Comparison of ENCODE assay signal across 8 mouse cellular contexts in the genomic region with DNA sequence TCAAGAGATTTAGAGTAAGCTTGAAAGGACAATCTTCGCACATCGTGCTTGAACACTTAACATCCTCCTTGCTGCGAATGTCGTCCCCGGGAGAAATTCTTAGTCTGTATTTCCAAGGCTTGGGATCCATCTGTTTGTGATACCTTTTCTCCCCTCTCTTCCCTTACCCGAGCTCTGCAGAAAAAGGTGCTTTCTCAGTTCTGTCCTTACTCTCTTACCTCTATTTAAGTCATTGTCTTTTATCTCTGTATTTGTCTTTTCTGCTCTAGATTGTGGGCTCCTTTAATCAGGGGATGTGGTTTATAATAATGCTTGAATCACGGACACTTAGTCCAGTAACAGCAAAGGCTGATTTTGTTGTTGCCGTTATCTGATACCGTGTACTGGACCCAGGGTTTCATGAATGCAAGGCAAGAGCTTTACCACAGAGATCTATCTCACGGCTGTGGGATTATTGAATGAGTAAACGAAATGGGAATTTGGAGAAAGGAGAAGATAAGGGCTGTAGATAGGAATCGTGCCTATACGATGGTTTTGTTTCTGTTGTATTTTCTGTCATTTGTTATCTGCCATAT. TPM values are rescaled to one million over a fixed set of nuclear protein-coding genes. Genes with fewer than 3 reads are reported as not detected.
DNase-seq lines count a peak whose midpoint lies in the region; ATAC-seq and TF ChIP-seq lines count a peak whose summit lies in the region.

No protein-coding gene starts in this region.

- H3K27me3 ChIP-seq in embryonic facial prominence, embryonic 13.5 days: no peaks in the 10 kb centered on the region
- no peaks in the 10 kb centered on the region for H3K27me3 ChIP-seq in limb, embryonic 14.5 days (ENCODE audit: control insufficient read depth, insufficient read depth, low read length)
- H3K27me3 ChIP-seq in stomach, postnatal 0 days (ENCODE audit: control insufficient read depth, insufficient read depth, low read length): no peaks in the 10 kb centered on the region

- peaks cover 14% of the 10 kb centered on the region for H3K36me3 ChIP-seq in embryonic facial prominence, embryonic 13.5 days
- peaks cover 13% of the 10 kb centered on the region for H3K36me3 ChIP-seq in limb, embryonic 14.5 days (ENCODE audit: control insufficient read depth, insufficient read depth, low read length)
- H3K36me3 ChIP-seq in stomach, postnatal 0 days (ENCODE audit: control insufficient read depth, insufficient read depth, low read length): no peaks in the 10 kb centered on the region

- TF ChIP-seq CTCF in stomach, postnatal 0 days (IDR thresholded peaks at IDR 0.05; ENCODE audit: low read depth): no peak

- WGBS in embryonic facial prominence, embryonic 13.5 days: 7% methylated on average over 13 of the region's 13 CpGs
- WGBS in limb, embryonic 14.5 days: 8% methylated on average over 13 of the region's 13 CpGs
- 1% methylated on average over 13 of the region's 13 CpGs for WGBS in stomach, postnatal 0 days

- peak overlapping the region; percentile 77 for H3K4me3 ChIP-seq in embryonic facial prominence, embryonic 13.5 days
- H3K4me3 ChIP-seq in limb, embryonic 14.5 days (replicated peaks; ENCODE audit: low read length): peak overlapping the region; percentile 94
- peak overlapping the region; percentile 90 for H3K4me3 ChIP-seq in stomach, postnatal 0 days (ENCODE audit: low read depth, low read length)

- H3K4me2 ChIP-seq in embryonic facial prominence, embryonic 13.5 days: peak overlapping the region; percentile 79
- H3K4me2 ChIP-seq in limb, embryonic 14.5 days (replicated peaks; ENCODE audit: low read depth, low read length, severe bottlenecking): peak overlapping the region; percentile 69
- H3K4me2 ChIP-seq in stomach, postnatal 0 days (replicated peaks; ENCODE audit: low read depth): peak overlapping the region; percentile 70

- DNase-seq in cerebellum, adult 9-10 months: peak; percentile 14
- no peak for DNase-seq in cerebellum, postnatal 4 days (ENCODE audit: low spot score in 2 of 2)
- peak; percentile 28 for DNase-seq in 3T3-L1 (ENCODE audit: low read depth, low spot score)
- no peak for DNase-seq in limb, embryonic 14.5 days (ENCODE audit: low spot score)
- no peak for DNase-seq in stomach, postnatal 0 days (ENCODE audit: low spot score)
- DNase-seq in ovary, postnatal 36 days (ENCODE audit: low spot score): no peak

- H3K9me3 ChIP-seq in embryonic facial prominence, embryonic 13.5 days: no peaks in the 10 kb centered on the region
- no peaks in the 10 kb centered on the region for H3K9me3 ChIP-seq in limb, embryonic 14.5 days (ENCODE audit: control insufficient read depth, low read length)
- no peaks in the 10 kb centered on the region for H3K9me3 ChIP-seq in stomach, postnatal 0 days (ENCODE audit: control insufficient read depth, low read length)

- peak overlapping the region; percentile 92; the same call in 1 of the 2 replicates for H3K27ac ChIP-seq in embryonic facial prominence, embryonic 13.5 days
- no peak overlapping the region for H3K27ac ChIP-seq in limb, embryonic 14.5 days (replicated peaks; ENCODE audit: low read depth, low read length)
- no peak overlapping the region for H3K27ac ChIP-seq in stomach, postnatal 0 days (replicated peaks)

- no peak for TF ChIP-seq POLR2A in limb, embryonic 14.5 days (IDR thresholded peaks at IDR 0.05; ENCODE audit: borderline replicate concordance, extremely low read depth, insufficient read depth, insufficient read length)

- peaks cover 20% of the 10 kb centered on the region for H3K4me1 ChIP-seq in embryonic facial prominence, embryonic 13.5 days
- H3K4me1 ChIP-seq in limb, embryonic 14.5 days (ENCODE audit: control insufficient read depth, insufficient read depth, low read length): peaks cover 15% of the 10 kb centered on the region
- H3K4me1 ChIP-seq in stomach, postnatal 0 days (replicated peaks; ENCODE audit: control insufficient read depth, insufficient read depth): peaks cover 4% of the 10 kb centered on the region; the same call in 1 of the 2 replicates

- TF ChIP-seq EP300 in stomach, postnatal 0 days (optimal IDR thresholded peaks at IDR 0.05): no peak

- peak overlapping the region; percentile 87 for H3K9ac ChIP-seq in embryonic facial prominence, embryonic 13.5 days
- peak overlapping the region; percentile 85 for H3K9ac ChIP-seq in limb, embryonic 14.5 days (ENCODE audit: low read depth, low read length, severe bottlenecking)
- peak overlapping the region; percentile 78 for H3K9ac ChIP-seq in stomach, postnatal 0 days (ENCODE audit: low read length)

- no peak for ATAC-seq in embryonic facial prominence, embryonic 13.5 days (ENCODE audit: insufficient number of reproducible peaks, insufficient read depth, low FRiP score, low TSS enrichment, low read depth)
- ATAC-seq in limb, embryonic 14.5 days (ENCODE audit: low FRiP score, low read depth): no peak
- no peak for ATAC-seq in stomach, postnatal 0 days (ENCODE audit: low FRiP score, low TSS enrichment)
- no peak for ATAC-seq in inflammation-experienced regulatory T-cells, adult 6 months

RNA-seq across cellular contexts. Expression of gene Mphosph8, which starts 1.1 kb away (rescaled TPM):
- 35.7 and 42.5 TPM in 2 replicates for polyA plus RNA-seq in embryonic facial prominence, embryonic 13.5 days (2015; fragmentation: Nextera tagmentation; extraction: Ambion mirVana)
- polyA plus RNA-seq in limb, embryonic 14.5 days (2012; rRNA removed): 22.3 and 23.4 TPM in 2 replicates
- 24.5 and 29.1 TPM in 2 replicates for polyA plus RNA-seq in limb, embryonic 14.5 days (2014; fragmentation: Nextera tagmentation; extraction: Ambion mirVana)
- 15.7 and 17.7 TPM in 2 replicates for polyA plus RNA-seq in stomach, postnatal 0 days (2015; fragmentation: Nextera tagmentation; extraction: Ambion mirVana)
- 10 to 100 TPM; 62.9 to 78.7 (median 71.9) TPM for polyA plus RNA-seq in inflammation-experienced regulatory T-cells, adult 6 months (2017; shearing (Covaris generic))

Comparison
In these comparisons a context has a peak if more than half of its experiments do, and no peak if none do; other contexts are left out.
1. DNase-seq: peak in cerebellum, adult 9-10 months (single experiment) and 3T3-L1 (single experiment); none in cerebellum, postnatal 4 days (0 of 2), limb, embryonic 14.5 days (single experiment), stomach, postnatal 0 days (single experiment) and ovary, postnatal 36 days (single experiment).
2. Peak in every context shown above with its lines, with median percentiles within 50 percentile points of each other: H3K4me2 ChIP-seq, H3K4me3 ChIP-seq and H3K9ac ChIP-seq.